Mouse (Mus musculus) heart, adult 2 months (tissue): ENCODE data around the gene Vps26a.
A peak's percentile ranks its signal among the peaks of the same experiment; 100 is the strongest.

ENCODE experiments used
- CTCF ChIP-seq: fragments of 200-600 bp; IDR thresholded peaks from 2 replicates; pipeline ENCODE4 v1.8.1; 2022; ENCODE audit warnings: antibody characterized with exemption, mild to moderate bottlenecking, moderate library complexity
- EP300 ChIP-seq: fragments of 200-500 bp; IDR thresholded peaks from 2 replicates; pipeline ENCODE4 v1.6.1; 2011; ENCODE audit warnings: low read depth, low read length, control low read depth; ENCODE audit not compliant: insufficient read depth
- POLR2A ChIP-seq: fragments of 200-500 bp; IDR thresholded peaks from 2 replicates; pipeline ENCODE4 v1.6.1; 2011; ENCODE audit warnings: mild to moderate bottlenecking, low read depth, low read length, control low read depth; ENCODE audit not compliant: insufficient read depth

DNA sequence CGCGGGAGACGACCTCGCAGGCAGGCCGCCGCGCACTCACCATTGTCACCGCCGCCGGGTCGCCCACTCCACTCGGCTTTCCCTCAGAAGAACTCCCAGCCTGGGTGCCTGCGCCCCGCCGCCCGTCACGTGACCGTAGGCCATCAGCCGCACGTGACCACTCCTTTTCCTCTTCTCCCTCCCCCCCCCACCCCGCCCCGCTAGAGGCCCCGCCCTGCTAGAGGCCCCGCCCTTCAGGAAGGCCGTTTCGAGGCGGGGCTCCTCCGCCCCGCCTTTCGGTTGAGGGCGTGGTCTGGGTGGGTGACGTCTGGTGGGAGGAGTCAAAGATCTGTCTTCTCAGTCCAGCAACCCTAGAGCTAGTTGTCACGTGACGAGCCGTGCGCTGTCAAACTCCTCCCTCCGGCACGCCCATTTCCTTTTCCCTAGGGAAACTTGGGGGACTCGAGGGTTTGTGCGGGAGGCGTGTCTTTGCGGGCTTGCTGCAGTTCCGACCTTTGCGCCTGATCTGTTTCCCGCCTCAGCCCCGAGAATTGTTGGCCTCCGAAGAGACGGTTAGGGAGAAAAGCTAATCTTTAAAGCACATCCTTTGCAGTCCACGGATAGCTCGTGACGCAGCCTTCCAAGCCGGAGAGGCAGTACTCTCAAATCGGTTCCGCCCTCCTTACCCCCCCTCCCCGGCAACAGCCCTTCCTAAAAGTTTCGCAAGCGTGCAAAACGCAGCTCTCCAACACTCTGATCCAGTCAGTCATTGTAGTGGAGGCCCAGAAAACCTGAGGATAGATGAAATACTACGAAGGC, at the start of gene Vps26a:
- TF ChIP-seq POLR2A (peak; percentile 64), EP300 (no peak), CTCF (no peak)
